Mouse (Mus musculus) T-helper 1 cell (primary cell): ENCODE data around the gene Gpr19.

ENCODE experiments used
- in situ Hi-C: fragments of 300-600 bp; cut with MboI, MseI; formaldehyde crosslinking; loops from one replicate; pipeline ENCODE4 v1.15.1; 2025; ENCODE audit warnings: high pct_unique_total_duplicates

Gpr19 gene

GRCm38 (mm10) chr6:134859021-134859420 is 39.4 kb downstream of the Gpr19 start:
- in situ Hi-C loops, result no loop called here

GRCm38 (mm10) chr6:134855926-134856325 is 42.5 kb downstream of the Gpr19 start:
- in situ Hi-C loops, result no loop called here

- in situ Hi-C loops, result no loop called here
Observed at GRCm38 (mm10) chr6:134854782-134855181, 43.6 kb downstream of the Gpr19 start.

- in situ Hi-C loops, result no loop called here
Observed at GRCm38 (mm10) chr6:134849985-134850384, 48.4 kb downstream of the Gpr19 start.

GRCm38 (mm10) chr6:134849461-134849860 is 48.9 kb downstream of the Gpr19 start:
- in situ Hi-C loops, result no loop called here

- in situ Hi-C loops, result no loop called here
Observed at GRCm38 (mm10) chr6:134848197-134848890, 50.0 kb downstream of the Gpr19 start.

- in situ Hi-C loops, result no loop called here
Observed at GRCm38 (mm10) chr6:134847550-134847949, 50.8 kb downstream of the Gpr19 start.

GRCm38 (mm10) chr6:134846308-134846707 is 52.1 kb downstream of the Gpr19 start:
- in situ Hi-C loops, result no loop called here

GRCm38 (mm10) chr6:134845726-134846125 is 52.7 kb downstream of the Gpr19 start:
- in situ Hi-C loops, result no loop called here

GRCm38 (mm10) chr6:134840346-134840745 is 58.0 kb downstream of the Gpr19 start:
- in situ Hi-C loops, result no loop called here

GRCm38 (mm10) chr6:134838111-134838510 is 60.3 kb downstream of the Gpr19 start:
- in situ Hi-C loops, result no loop called here

GRCm38 (mm10) chr6:134834585-134835251 is 63.7 kb downstream of the Gpr19 start:
- in situ Hi-C loops, result no loop called here

- in situ Hi-C loops, result no loop called here
Observed at GRCm38 (mm10) chr6:134830776-134831175, 67.6 kb downstream of the Gpr19 start.

- in situ Hi-C loops, result no loop called here
Observed at GRCm38 (mm10) chr6:134829786-134830700, 68.3 kb downstream of the Gpr19 start, which contains the start of gene Crebl2. Gene Crebl2 (plus strand): TSS chr6:134830154.

- in situ Hi-C loops, result no loop called here
Observed at GRCm38 (mm10) chr6:134822844-134823243, 75.5 kb downstream of the Gpr19 start.

GRCm38 (mm10) chr6:134820411-134820810 is 78.0 kb downstream of the Gpr19 start:
- in situ Hi-C loops, result no loop called here

- in situ Hi-C loops, result no loop called here
Observed at GRCm38 (mm10) chr6:134819741-134820140, 78.6 kb downstream of the Gpr19 start.
